Mouse (Mus musculus) CH12.LX (cell line): ENCODE results near the gene Rap1b.

Source experiments
- CTCF ChIP-seq, 2 experiments: IDR thresholded peaks in 1 of 2; conservative IDR thresholded peaks in 1 of 2; 2 replicates each; pipeline ENCODE4 v1.5.1; 2011 to 2012; ENCODE audit warnings: low read depth in 2 of 2, low read length in 2 of 2, improper control_type of control experiment in 1 of 2, inconsistent platforms in 1 of 2, mild to moderate bottlenecking in 1 of 2, moderate library complexity in 1 of 2
- E2F4 ChIP-seq: IDR thresholded peaks from 2 replicates; pipeline ENCODE4 v1.6.1; 2011; ENCODE audit warnings: low read depth, low read length, improper control_type of control experiment; ENCODE audit not compliant: insufficient replicate concordance
- POLR2A ChIP-seq: IDR thresholded peaks from 2 replicates; pipeline ENCODE4 v1.6.1; 2011; ENCODE audit warnings: low read depth, mild to moderate bottlenecking, improper control_type of control experiment, low read length
- SMC3 ChIP-seq: IDR thresholded peaks from 2 replicates; pipeline ENCODE4 v1.6.1; 2011; ENCODE audit warnings: low read depth, low read length, improper control_type of control experiment
- USF1 ChIP-seq: IDR thresholded peaks from 2 replicates; pipeline ENCODE4 v1.6.1; 2014; ENCODE audit warnings: low read depth, mild to moderate bottlenecking, inconsistent platforms, low read length, improper control_type of control experiment

- TF ChIP-seq CTCF (conservative IDR thresholded peaks at IDR 0.05 in 1 of 2, IDR thresholded peaks at IDR 0.05 in 1 of 2; ENCODE audit: low read depth in 2 of 2, low read length in 2 of 2) (no peak), POLR2A (no peak), E2F4 (no peak), USF1 (no peak), SMC3 (no peak)
Observed at GRCm38 (mm10) chr10:117816721-117817120, 29.1 kb downstream of the Rap1b start.
